Mouse (Mus musculus) heart, postnatal 0 days (tissue): ENCODE measurements around the gene Rsc1a1. TPM values are rescaled to one million over a fixed set of nuclear protein-coding genes. Genes with fewer than 3 reads are reported as not detected.

Experiments
- ATAC-seq: fragments of 200-750 bp; cut with Nextera tagmentation; 2 replicates; pipeline ENCODE4 v1.8.0; 2017; ENCODE audit warnings: low read depth, moderate number of reproducible peaks, moderate library complexity; ENCODE audit not compliant: insufficient read depth
- DNase-seq: peaks from one replicate; pipeline ENCODE4 v3.0.0-alpha.2; 2016; ENCODE audit warnings: low spot score
- H3K27ac ChIP-seq: fragments of 300-500 bp; sonication (generic); 2 replicates; pipeline ENCODE4 v1.5.1; 2014; ENCODE audit warnings: low read depth, mild to moderate bottlenecking
- H3K27me3 ChIP-seq: fragments of 300-500 bp; sonication (generic); 2 replicates; pipeline ENCODE4 v1.6.1; 2014; ENCODE audit warnings: low read length, mixed read lengths; ENCODE audit not compliant: control insufficient read depth, insufficient read depth
- H3K36me3 ChIP-seq: fragments of 300-500 bp; sonication (generic); replicated peaks from 2 replicates; pipeline ENCODE4 v1.6.1; 2014; ENCODE audit warnings: low read length, mixed read lengths; ENCODE audit not compliant: control insufficient read depth, insufficient read depth
- H3K4me1 ChIP-seq: fragments of 300-500 bp; sonication (generic); 2 replicates; pipeline ENCODE4 v1.6.1; 2014; ENCODE audit warnings: antibody characterized with exemption; ENCODE audit not compliant: control insufficient read depth, insufficient read depth
- H3K4me2 ChIP-seq: fragments of 300-500 bp; sonication (generic); 2 replicates; pipeline ENCODE4 v1.6.1; 2014; ENCODE audit warnings: low read depth, mild to moderate bottlenecking, low read length, moderate library complexity
- H3K4me3 ChIP-seq: fragments of 300-500 bp; sonication (generic); 2 replicates; pipeline ENCODE4 v1.5.1; 2014; ENCODE audit warnings: low read depth, low read length
- H3K9ac ChIP-seq: fragments of 300-500 bp; sonication (generic); replicated peaks from 2 replicates; pipeline ENCODE4 v1.6.1; 2014; ENCODE audit warnings: low read depth, low read length, mixed read lengths
- H3K9me3 ChIP-seq: fragments of 300-500 bp; sonication (generic); replicated peaks from 2 replicates; pipeline ENCODE4 v1.6.1; 2016; ENCODE audit warnings: low read length; ENCODE audit not compliant: control insufficient read depth
- CTCF ChIP-seq: IDR thresholded peaks from 2 replicates; pipeline ENCODE4 v1.5.1; 2016; ENCODE audit warnings: antibody characterized with exemption, control low read depth, low read depth
- EP300 ChIP-seq: IDR thresholded peaks from 2 replicates; pipeline ENCODE4 v1.6.1; 2016; ENCODE audit warnings: antibody characterized with exemption, low read depth
- WGBS: fragments of 180-500 bp; shearing (Covaris S2); extraction: QIAGEN DNeasy Blood & Tissue Kit; methylation state at CpG from one replicate; pipeline ENCODE4 v1.1.7; 2014; 5-methylcytosine and 5-hydroxymethylcytosine counted together
- polyA plus RNA-seq: library from polyadenylated mRNA; unstranded; fragments of >200 nt; fragmentation: Nextera tagmentation; extraction: Ambion mirVana; gene quantifications from 2 replicates; pipeline ENCODE4 v1.2.1, GENCODE M21; 2015
- total RNA-seq: library from RNA; depleted of rRNA; stranded (reverse); fragments of >200 nt; gene quantifications from 2 replicates; pipeline ENCODE4 v1.2.3, GENCODE M21; 2014; ENCODE audit warnings: low replicate concordance; rRNA removed

Gene Rsc1a1
- total and polyA plus RNA-seq, 2 experiments from 2014 or later = 11.9 TPM; not detected in 1

DNA sequence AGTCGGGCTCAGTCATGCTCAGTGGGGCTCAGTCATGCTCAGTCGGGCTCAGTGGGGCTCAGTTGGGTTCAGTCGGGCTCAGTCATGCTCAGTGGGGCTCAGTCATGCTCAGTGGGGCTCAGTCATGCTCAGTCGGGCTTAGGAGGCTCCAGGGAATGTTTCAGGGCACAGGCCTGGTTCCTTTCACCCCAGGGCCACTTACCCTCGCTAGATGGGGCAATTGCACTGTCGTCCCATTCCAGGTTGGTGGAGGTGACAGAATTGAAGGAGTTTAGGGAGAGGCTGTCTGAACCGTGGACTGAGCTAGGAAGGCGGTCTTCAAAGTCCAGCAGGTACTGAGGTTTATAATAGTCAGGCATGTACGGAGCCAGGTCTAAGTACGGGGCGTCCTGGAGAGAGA is 45.9 kb downstream of the Rsc1a1 start:
- H3K36me3 ChIP-seq = peaks cover 73% of the 10 kb centered on the region
- no peak overlapping the region for H3K4me2 ChIP-seq
- TF ChIP-seq EP300 = no peak
- TF ChIP-seq CTCF = peak; percentile 15; the same call in 1 of the 2 replicates
- H3K27me3 ChIP-seq = no peaks in the 10 kb centered on the region
- ATAC-seq (no peak), DNase-seq (no peak)
- no peak overlapping the region for H3K27ac ChIP-seq
- H3K9me3 ChIP-seq = no peaks in the 10 kb centered on the region
- 75% methylated on average over 11 of the region's 11 CpGs for WGBS
- peaks cover 26% of the 10 kb centered on the region for H3K4me1 ChIP-seq
- no peak overlapping the region for H3K9ac ChIP-seq
- H3K4me3 ChIP-seq = no peak overlapping the region

GRCm38 (mm10) chr4:141636693-141637092 is 48.7 kb downstream of the Rsc1a1 start:
- TF ChIP-seq EP300 (no peak), CTCF (no peak)
- DNase-seq (no peak), ATAC-seq (no peak)
- Histone ChIP-seq H3K9me3 (no peaks in the 10 kb centered on the region), H3K27me3 (no peaks in the 10 kb centered on the region), H3K9ac (no peak overlapping the region), H3K36me3 (peaks cover 94% of the 10 kb centered on the region), H3K4me2 (no peak overlapping the region), H3K4me1 (peaks cover 4% of the 10 kb centered on the region), H3K27ac (no peak overlapping the region), H3K4me3 (no peak overlapping the region)
- 92% methylated on average over 5 of the region's 5 CpGs for WGBS

DNA sequence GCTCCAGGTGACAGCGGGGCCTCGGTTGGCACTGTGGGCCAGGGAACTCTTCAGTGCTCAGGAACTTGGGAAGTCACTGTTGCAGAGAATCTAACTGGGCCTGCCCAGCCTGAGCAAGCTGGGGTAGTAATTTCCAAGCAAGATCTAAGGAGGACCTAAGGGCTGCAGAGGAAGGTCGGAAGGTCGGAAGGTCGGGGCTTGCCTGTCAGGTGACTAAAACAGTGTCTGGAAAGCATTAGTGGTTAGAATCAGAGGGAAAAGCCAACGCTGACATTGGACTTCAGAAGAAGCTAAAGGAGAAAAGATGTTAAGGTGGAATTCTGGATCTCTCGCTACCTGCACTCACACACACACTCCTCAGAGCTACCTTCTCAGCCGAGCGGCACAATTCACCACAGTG is 49.4 kb downstream of the Rsc1a1 start:
- peaks cover 94% of the 10 kb centered on the region for H3K36me3 ChIP-seq
- no peak for TF ChIP-seq EP300
- TF ChIP-seq CTCF = no peak
- 81% methylated on average over 9 of the region's 9 CpGs for WGBS

More for the DNA sequence above, 49.4 kb downstream of the Rsc1a1 start:
- H3K4me2 ChIP-seq = no peak overlapping the region
- H3K4me1 ChIP-seq = no peaks in the 10 kb centered on the region
- no peaks in the 10 kb centered on the region for H3K9me3 ChIP-seq
- no peak for ATAC-seq
- DNase-seq = no peak
- H3K9ac ChIP-seq = no peak overlapping the region
- no peak overlapping the region for H3K4me3 ChIP-seq
- H3K27ac ChIP-seq = no peak overlapping the region
- no peaks in the 10 kb centered on the region for H3K27me3 ChIP-seq

Other genes with a start within 250 kb of the Rsc1a1 start
- not detected in 2 replicates for gene Srarp, start 249.5 kb downstream of the Rsc1a1 start, total RNA-seq
- not detected in 2 replicates for gene Srarp, start 249.5 kb downstream of the Rsc1a1 start, polyA plus RNA-seq
- 28.1 and 32.7 TPM in 2 replicates for gene Zbtb17, start 240.9 kb downstream of the Rsc1a1 start, total RNA-seq
- gene Zbtb17, start 240.9 kb downstream of the Rsc1a1 start, polyA plus RNA-seq = 16.2 and 18.1 TPM in 2 replicates
- gene Spen, start 147.0 kb downstream of the Rsc1a1 start, total RNA-seq = 2.3 and 5.9 TPM in 2 replicates
- 4.3 and 4.9 TPM in 2 replicates for gene Spen, start 147.0 kb downstream of the Rsc1a1 start, polyA plus RNA-seq
- gene Fblim1, start 79.5 kb downstream of the Rsc1a1 start, total RNA-seq = 48.3 and 61.5 TPM in 2 replicates
- 47.1 and 57.5 TPM in 2 replicates for gene Fblim1, start 79.5 kb downstream of the Rsc1a1 start, polyA plus RNA-seq
- gene Tmem82, start 67.0 kb downstream of the Rsc1a1 start, total RNA-seq = 0.89 and 6.1 TPM in 2 replicates
- 6.8 and 7.3 TPM in 2 replicates for gene Tmem82, start 67.0 kb downstream of the Rsc1a1 start, polyA plus RNA-seq
- gene Slc25a34, start 61.8 kb downstream of the Rsc1a1 start, total RNA-seq = 12.8 and 56.2 TPM in 2 replicates
- 17.9 and 20.6 TPM in 2 replicates for gene Slc25a34, start 61.8 kb downstream of the Rsc1a1 start, polyA plus RNA-seq
- 43.3 and 52.9 TPM in 2 replicates for gene Plekhm2, start 20.7 kb downstream of the Rsc1a1 start, total RNA-seq
- 5.6 and 7.0 TPM in 2 replicates for gene Plekhm2, start 20.7 kb downstream of the Rsc1a1 start, polyA plus RNA-seq
- gene Ddi2, start 37.8 kb upstream of the Rsc1a1 start, total RNA-seq = 28.2 and 32.8 TPM in 2 replicates
- gene Ddi2, start 37.8 kb upstream of the Rsc1a1 start, polyA plus RNA-seq = 10.9 and 11.5 TPM in 2 replicates
- 1.5 TPM in 1 of 2 replicates, not detected in the other for gene Agmat, start 61.1 kb upstream of the Rsc1a1 start, total RNA-seq
- gene Agmat, start 61.1 kb upstream of the Rsc1a1 start, polyA plus RNA-seq = 0.82 and 1.1 TPM in 2 replicates
- 10.2 and 12.3 TPM in 2 replicates for gene Dnajc16, start 105.3 kb upstream of the Rsc1a1 start, total RNA-seq
- 3.7 and 4.5 TPM in 2 replicates for gene Dnajc16, start 105.3 kb upstream of the Rsc1a1 start, polyA plus RNA-seq
- 26.0 and 26.2 TPM in 2 replicates for gene Casp9, start 108.0 kb upstream of the Rsc1a1 start, total RNA-seq
- 11.9 and 12.8 TPM in 2 replicates for gene Casp9, start 108.0 kb upstream of the Rsc1a1 start, polyA plus RNA-seq
- 2.1 TPM in 1 of 2 replicates, not detected in the other for gene Cela2a, start 140.6 kb upstream of the Rsc1a1 start, total RNA-seq
- 0.20 and 0.21 TPM in 2 replicates for gene Cela2a, start 140.6 kb upstream of the Rsc1a1 start, polyA plus RNA-seq
- not detected in 2 replicates for gene Ctrc, start 160.8 kb upstream of the Rsc1a1 start, total RNA-seq
- not detected in 2 replicates for gene Ctrc, start 160.8 kb upstream of the Rsc1a1 start, polyA plus RNA-seq
- 42.7 and 42.9 TPM in 2 replicates for gene Efhd2, start 189.3 kb upstream of the Rsc1a1 start, total RNA-seq
- 54.5 and 56.9 TPM in 2 replicates for gene Efhd2, start 189.3 kb upstream of the Rsc1a1 start, polyA plus RNA-seq